Mouse (Mus musculus) embryo, embryonic 10 days (tissue): ENCODE results near the gene Krtap4-16.
A peak's percentile ranks its signal among the peaks of the same experiment; 100 is the strongest.
"Not testable (repeated sequence)": the region's sequence is repeated elsewhere in the genome, so short reads cannot be mapped to it uniquely, and the experiment has no call there.

ENCODE experiments used
- DNase-seq: peaks from one replicate; pipeline ENCODE4 v3.0.0-alpha.2; 2015; ENCODE audit warnings: low spot score

Gene Krtap4-16

DNA sequence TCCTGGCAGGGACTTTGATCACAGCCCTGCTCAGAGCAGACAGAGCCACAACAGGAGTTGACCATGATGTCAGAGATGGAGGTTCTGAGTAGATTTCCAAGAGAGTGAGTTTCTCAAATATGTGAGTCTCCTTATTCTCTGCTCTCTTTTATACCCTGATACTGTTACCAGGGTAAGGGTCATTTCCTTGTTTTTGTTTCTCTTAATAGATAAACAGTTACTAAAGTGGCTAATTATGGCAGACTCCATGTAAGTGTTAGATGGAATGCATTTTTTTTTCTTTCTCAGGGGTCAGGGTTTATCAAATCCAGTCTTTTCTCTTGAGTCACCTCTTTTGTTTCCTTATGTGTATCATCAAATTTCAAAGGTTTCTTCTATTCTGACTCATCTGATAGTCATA, at the start of gene Krtap4-16:
TSS of gene Krtap4-16 (minus strand) at position 101 of the 400 bp plus-strand sequence.
- DNase-seq: no peak

DNA sequence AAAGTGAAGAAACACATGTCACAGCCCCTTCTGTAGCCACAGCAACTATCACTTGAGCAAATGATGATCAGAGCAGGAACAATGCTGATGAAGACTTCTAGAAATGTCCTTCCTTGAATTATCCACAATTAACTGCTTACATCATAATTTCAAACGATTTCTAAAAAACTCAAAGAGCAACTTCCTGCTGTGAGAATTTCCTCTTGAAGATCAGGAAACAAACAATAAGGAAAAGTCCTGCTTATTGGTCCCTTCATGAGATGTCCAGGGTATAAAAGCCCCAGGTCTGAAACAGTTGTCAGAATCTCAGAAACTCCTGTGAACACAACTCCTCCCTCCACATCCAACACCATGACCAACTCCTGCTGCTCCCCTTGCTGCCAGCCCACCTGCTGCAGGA, 27.5 kb upstream of the Krtap4-16 start, which contains the start of gene Gm11567:
TSS of gene Gm11567 (plus strand) at position 301 of the 400 bp plus-strand sequence.
- not testable (repeated sequence) for DNase-seq

DNA sequence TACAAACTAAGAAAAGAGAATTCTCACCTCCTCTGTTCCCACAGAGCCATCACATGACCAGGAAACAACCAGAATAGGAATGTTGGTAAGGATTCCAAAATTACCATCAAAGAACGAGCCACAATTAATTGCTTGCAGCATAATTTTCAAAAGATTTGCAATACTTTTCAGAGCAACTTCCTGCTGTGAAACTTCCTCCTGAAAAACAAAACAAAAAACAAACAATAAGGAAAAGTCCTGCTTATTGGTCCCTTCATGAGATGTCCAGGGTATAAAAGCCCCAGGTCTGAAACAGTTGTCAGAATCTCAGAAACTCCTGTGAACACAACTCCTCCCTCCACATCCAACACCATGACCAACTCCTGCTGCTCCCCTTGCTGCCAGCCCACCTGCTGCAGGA, 21.7 kb upstream of the Krtap4-16 start, which contains the start of gene Krtap9-1:
TSS of gene Krtap9-1 (plus strand) at position 301 of the 400 bp plus-strand sequence.
- not testable (repeated sequence) for DNase-seq

DNA sequence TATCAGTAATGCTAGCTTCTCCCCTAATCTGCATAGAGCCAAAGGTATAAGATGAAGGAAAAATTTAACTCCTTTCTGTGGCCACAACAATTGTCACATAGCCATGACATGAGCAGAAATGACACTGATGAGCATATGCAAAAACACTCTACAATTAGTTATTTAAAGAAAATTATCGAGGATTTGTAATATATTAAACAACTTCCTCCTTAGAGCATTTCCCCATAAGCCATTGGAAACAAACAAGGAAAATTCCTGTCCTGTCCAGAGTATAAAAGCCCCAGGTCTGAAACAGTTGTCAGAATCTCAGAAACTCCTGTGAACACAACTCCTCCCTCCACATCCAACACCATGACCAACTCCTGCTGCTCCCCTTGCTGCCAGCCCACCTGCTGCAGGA, 12.8 kb upstream of the Krtap4-16 start, which contains the start of gene Gm11559:
TSS of gene Gm11559 (plus strand) at position 301 of the 400 bp plus-strand sequence.
- DNase-seq: not testable (repeated sequence)

DNA sequence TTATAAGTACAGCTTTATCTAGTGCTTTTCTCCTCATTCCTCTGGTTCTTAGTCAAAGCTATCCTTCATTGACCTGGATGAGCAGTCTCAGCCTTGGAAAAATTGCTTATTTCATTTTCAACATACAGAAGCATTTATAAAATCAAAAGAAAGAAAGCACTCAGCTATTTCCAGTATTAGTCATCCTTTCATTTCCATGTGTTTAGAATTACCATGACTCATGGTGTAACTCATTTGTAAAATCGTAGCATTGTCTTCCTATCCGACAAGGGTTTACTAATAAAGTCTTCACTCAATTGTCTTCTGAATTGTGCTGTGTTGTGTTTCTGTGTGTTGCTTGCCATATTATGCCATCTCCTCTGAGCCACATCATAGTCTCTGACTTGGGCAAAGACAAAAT, 7.4 kb upstream of the Krtap4-16 start:
- no peak for DNase-seq

DNA sequence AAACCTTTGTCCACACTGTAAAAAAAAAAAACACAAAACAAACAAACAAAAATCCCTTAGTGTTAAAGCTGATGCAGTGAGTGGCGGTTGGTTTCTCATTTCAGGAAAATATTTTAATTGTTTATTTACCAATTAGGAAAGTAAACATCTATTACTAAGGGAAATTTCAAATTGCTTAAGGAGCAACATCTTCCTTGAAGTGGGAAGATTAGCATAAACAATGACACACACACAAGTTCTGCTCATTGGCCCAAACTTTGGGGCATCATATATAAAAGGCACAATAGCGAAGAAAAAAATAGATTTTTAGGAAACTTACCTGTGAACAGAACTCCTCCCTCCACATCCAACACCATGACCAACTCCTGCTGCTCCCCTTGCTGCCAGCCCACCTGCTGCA, 6.2 kb upstream of the Krtap4-16 start, which contains the start of gene Gm11568:
TSS of gene Gm11568 (plus strand) at position 301 of the 400 bp plus-strand sequence.
- no peak for DNase-seq

DNA sequence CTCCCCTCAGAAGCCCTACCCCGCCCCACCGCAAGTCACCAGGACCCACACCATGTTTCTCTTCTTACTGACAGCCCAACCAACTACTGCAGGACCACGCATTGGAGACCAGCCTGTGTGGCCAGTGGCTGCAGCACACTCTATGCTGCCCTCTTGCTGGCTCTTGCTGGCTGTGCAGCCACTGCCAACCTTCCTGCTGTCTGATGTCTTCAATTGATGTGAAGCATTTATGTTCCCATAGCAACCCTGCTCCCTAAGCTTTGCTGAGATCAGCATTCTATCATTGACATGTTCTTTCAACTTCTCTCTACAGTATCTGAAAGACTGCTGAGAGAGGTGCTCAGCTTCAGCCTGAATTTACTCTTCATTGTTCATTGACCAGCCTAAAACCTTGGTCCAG, 2.7 kb upstream of the Krtap4-16 start:
- peak; percentile 50 for DNase-seq

DNA sequence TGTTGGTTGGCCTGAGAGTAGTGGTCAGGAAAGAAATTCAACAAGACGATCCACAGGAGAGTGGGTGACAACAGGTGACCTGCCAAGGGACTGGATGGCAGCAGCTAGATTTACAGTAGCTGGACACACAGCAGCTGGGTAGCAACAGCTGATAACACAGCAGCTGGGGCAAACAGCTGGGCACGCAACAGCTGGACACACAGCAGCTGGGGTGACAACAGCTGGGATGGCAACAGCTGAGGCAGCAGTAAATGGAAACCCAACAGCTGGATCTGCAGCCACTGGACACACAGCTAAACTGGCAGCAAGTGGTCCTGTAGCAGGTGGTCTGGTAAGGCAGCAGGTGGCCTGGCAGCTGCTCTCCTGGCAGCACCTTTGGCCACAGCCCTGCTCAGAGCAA, 4.7 kb downstream of the Krtap4-16 start:
- DNase-seq: no peak

DNA sequence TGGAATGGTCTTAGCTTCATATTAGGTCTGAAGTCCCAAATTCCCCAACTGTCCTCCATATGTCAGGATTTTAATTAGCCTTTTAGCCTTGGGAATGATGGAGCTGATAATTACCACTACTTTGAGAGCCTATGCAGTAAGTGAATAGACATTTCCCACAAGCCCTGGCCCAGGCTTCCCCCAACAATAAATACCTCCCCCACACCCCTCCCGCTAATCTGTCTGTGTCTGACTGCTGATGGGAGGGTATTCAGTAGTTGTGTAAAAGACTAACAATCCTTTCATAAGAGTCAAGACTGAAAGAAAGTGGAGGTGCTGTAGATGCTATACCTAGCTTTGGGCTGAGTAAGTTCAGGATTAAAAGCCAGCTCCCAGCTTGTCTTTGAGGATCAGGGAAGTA, 9.2 kb downstream of the Krtap4-16 start:
- DNase-seq: no peak

DNA sequence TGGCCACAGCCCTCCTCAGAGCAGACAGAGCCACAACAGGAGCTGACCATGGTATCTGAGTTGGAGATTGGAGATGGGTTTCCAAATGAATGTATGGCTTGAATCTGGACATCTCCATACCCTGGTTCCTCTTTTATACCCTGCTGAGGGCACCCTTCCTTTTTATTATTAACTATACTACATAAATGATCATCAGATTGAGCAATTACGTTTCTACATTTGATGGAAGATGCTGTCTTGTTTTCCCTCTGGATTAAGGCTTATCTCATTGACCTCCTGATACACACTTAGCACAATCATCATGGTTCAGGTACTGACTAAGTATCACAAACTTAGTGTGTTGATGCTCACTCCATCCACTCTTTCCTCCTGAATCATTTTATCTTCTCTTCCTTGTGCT, 13.4 kb downstream of the Krtap4-16 start, which contains the start of gene 2300003K06Rik:
TSS of gene 2300003K06Rik (minus strand) at position 101 of the 400 bp plus-strand sequence.
- no peak for DNase-seq

DNA sequence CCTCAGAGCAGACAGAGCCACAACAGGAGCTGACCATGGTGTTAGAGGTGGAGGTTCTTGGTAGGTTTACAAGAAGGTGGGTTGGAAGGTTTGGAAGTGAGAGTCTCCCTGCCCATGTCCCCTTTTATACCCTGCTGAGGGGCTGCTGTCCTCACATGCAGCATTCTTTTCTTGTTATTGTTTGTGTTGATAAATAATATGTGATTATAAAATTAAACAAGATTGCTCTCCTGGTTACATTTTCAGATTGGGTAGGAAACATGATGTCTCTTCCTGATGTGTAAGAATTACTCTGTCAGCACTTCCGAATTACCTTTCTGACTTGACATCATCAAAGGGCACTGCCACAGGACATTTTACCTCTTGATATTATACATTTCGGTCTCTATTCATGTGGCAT, 35.8 kb downstream of the Krtap4-16 start, which contains the start of gene Gm11564:
TSS of gene Gm11564 (minus strand) at position 101 of the 400 bp plus-strand sequence.
- DNase-seq: not testable (repeated sequence)

DNA sequence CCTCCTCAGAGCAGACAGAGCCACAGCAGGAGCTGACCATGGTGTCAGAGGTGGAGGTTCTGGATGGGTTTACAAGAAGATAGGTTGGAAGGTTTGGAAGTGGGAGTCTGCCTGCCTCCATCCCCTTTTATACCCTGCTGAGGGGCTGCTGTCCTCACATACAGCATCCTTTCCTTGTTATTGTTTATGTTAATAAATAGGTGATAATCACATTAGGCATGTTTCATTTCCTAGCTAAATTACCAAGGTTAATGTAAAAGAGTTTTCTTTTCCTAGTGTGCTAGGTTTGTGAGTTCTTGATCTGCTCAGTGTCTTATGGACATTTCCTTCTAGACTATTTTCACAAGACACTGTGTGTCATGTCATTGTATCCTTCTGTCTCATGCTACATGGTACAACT, 41.6 kb downstream of the Krtap4-16 start, which contains the start of gene Krtap4-13:
TSS of gene Krtap4-13 (minus strand) at position 101 of the 400 bp plus-strand sequence.
- DNase-seq: not testable (repeated sequence)

DNA sequence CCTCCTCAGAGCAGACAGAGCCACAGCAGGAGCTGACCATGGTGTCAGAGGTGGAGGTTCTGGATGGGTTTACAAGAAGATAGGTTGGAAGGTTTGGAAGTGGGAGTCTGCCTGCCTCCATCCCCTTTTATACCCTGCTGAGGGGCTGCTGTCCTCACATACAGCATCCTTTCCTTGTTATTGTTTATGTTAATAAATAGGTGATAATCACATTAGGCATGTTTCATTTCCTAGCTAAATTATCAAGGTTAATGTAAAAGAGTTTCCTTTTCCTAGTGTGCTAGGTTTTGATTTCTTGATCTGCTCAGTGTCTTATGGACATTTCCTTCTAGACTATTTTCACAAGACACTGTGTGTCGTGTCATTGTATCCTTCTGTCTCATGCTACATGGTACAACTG, 47.1 kb downstream of the Krtap4-16 start, which contains the start of gene Gm11554:
TSS of gene Gm11554 (minus strand) at position 101 of the 400 bp plus-strand sequence.
- DNase-seq: not testable (repeated sequence)
